Mouse (Mus musculus): Measurements from ENCODE around the gene Dolk.

Gene Dolk

DNA sequence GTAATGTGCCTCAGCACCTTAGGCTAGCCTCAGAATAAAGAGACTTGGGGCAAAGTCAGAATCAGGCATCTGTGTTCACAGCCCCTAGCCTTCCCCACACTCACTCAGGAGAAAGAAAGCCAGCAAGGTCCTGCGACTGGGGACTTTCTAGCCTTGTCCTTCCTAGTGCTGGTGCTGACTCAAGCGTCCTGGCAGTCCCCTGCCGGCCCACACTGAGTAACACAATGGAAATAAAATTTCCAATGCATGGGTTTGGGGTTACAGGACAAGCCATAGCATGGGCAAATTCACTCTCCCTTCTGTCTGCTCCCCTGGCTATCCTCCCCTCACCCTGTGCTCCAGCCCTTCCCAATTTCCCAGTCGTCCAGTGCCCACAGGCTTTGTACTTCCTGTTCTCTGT lies 17.8 kb downstream of the Dolk start:
- no peak for DNase-seq (ENCODE audit: low spot score in 2 of 2)

DNA sequence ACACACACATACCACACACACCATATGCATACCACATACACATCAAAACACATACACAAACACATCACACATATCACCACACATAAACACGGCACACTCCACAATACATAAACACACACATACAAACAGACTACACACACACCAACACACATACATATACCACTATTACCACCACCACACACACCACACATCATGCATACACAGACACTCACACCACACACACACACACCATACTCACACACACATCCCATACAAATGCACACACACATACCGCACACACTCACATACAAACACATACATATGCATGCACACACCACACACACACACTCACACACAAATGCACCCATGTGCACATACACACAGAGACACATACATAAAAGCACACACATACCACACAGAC lies 18.7 kb downstream of the Dolk start:
- no peak for DNase-seq (ENCODE audit: low spot score in 2 of 2)

DNA sequence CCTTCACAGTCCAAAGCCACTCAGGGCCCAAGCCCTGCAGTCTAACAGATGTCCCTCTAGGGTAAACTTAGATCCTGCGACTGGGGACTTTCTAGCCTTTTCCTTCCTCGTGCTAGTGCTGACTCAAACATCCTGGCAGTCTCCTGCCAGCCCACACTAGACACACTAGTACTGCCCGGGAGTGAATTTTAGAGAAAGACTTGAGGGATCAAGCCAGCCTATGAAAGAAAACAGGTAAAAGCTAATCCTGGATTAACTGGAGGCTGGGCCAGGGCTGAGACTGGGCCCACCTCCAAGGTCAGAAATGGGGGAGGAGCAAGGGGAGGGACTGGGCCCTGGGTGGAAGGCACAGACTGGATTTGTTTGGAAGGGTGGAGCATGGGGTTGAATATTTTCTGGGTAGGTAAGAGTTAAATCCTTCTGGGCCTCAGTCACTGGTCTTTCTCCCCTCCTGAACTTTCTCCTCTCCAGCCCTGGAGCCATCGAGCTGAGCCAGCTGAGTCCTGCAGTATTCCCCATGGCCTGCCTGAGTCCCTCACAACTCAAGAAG lies 19.7 kb downstream of the Dolk start:
- no peak for DNase-seq (ENCODE audit: low spot score in 2 of 2)

DNA sequence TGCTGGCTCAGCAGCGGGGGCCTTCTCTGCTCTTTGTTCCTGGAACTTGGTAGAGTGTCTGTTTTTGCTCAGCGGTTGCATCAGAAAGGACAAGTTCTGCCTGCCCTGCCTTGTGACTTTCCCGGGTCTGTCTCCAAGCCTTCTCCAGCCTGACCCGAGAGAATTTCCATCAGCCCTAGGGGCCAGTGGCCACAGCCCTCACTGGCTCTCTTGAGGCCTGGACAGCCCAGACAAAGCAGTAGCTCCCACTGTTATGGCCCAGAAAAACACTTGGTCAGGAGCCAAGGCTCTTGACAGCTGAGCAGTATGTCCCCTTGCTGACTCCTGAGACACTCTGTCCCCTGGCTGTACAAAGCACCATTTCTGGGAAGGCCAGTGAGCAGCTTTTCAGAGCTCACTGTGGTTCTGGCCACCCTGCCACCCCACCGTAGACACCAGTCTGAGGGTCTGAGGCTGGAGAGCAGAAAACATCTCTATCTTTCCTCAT lies 20.3 kb downstream of the Dolk start, which contains the start of gene Phyhd1:
Phyhd1 (plus strand) TSS at position 437 of the 487 bp plus-strand sequence.
- peak; percentile 46 to 73 for DNase-seq (ENCODE audit: low spot score in 2 of 2)

DNA sequence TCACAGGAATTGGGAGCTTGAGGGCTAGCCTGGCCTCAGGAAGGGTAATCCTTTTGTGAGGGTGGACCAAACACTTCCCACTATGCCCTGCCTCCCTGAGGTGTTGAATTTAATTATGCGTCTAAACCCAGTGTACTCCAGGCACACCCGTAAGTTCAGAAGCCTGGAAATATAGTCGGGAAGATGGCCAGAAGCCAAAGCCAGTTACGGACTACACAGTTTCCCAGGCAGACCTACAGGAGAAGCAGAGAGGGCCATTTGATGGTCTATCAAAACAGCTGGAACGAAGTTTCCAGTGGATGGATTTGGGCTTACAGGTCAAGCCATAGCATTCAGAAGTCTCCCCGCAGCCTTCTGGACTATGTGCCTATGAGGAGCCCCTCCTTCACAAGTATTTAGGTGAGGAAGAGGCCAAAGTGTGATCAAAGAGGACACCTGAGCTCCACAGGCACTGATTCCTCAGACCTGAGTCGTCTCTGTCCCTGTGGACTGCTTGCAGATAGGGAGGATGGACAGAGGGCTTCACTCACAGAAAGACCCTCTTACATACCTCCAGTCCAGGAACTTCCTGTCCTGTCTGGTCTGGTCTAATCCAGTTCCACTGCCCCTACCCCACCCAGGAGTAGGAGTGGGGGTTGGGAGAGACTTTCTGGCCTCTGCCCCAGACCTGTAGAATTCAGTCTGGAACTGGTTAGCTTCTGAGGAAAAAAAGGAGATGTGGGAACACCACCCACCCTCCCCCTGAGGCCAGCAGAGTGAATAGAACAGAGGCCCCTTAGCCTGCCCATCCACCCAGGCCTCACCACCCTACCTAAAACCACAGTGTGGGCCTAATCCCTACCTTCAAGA lies 21.2 kb downstream of the Dolk start:
- no peak for DNase-seq (ENCODE audit: low spot score in 2 of 2)

DNA sequence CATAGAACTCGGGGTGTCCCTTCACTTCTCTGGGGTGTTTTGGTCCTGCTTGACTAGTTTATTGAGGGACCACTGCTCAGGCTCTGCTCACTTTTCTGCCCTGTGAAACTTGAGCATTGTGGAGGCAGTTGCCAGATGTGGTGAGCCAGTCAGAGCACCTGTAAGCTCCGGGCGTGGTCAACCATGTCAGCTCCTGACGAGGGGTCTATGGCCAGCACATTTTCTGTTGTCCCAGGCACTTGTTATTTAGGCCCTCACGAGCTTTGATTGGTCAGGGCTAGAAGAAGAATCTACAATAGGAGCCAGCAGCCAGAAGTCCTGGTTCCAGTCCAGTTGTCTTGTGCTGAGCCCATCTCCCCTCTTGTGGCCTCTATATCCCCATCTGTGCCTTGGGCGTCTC lies 22.3 kb downstream of the Dolk start:
- DNase-seq (ENCODE audit: low spot score in 2 of 2), result no peak

GRCm38 (mm10) chr2:30262840-30263441 lies 23.2 kb downstream of the Dolk start:
- peak; percentile 68 to 69 for DNase-seq (ENCODE audit: low spot score in 2 of 2)

DNA sequence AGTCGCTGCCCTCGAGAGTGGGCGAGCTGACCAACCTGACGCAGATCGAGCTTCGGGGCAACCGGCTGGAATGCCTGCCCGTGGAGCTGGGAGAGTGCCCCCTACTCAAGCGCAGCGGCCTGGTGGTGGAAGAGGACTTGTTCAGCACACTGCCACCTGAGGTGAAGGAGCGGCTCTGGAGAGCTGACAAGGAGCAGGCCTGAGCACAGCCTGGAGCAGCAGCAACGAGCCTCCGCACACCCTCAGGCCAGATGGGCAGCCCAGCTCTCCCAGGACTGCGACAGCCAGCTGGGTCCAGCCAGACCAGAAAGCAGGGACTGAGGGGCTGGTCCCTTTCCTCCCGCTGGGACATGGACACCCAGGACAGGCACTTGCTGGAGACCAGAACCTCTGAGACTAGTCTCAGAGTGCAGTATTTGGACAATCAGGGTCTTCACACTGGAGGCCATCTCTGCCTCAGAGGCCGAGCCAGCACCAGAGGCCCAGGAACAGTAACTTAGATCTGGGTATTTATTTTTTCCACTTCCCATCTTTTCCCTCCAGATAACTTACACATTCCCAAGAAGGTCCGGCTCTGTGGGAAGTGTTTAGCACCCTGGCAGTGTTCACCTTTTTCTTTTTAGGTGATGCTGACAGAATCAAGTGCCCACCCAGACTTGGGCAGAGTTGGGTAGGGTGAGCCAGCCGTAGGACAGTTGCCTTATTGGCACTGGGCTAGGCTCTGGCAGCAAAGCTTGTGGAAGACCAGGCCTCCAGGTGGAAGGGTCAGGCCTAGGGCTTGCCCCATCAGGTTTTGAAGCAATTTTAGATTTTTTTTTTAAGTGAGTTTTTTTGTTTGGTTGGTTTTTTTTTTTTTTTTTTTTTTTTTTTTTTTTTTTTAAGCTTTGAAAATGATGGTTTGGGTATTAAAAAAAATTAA lies 24.0 kb downstream of the Dolk start:
- DNase-seq (ENCODE audit: low spot score in 2 of 2), result no peak

DNA sequence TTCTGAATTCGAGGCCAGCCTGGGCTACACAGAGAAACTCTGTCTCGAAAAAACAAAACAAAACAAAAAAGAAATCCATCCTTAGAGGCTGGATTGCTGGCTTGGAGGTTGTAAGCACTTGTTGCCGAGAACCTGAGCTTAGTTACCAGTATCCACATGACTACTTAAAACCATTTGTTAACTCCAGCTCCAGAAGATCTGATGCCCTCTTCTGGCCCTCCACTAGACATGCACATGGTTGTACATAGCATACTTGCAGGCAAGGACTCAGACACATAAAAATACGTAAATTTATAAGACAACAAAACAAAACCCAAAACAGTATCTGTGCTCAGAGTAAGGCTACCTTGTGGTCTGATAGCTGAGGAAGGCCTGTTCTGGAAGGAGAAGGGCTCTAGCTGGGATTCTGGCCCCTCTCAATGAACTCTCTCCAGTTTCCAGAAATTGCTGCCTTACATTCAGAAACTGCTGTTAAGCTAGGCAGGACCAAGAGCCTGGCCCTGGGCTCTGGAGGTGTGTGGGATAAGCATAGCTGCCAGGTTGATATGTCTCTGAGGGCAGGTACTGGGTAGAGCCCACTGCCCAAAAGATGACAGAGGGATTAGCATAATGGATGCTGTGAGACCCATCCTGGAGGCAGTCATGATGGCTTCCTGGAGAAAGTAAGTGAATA lies 24.9 kb downstream of the Dolk start:
- no peak for DNase-seq (ENCODE audit: low spot score in 2 of 2)

GRCm38 (mm10) chr2:30259131-30260064 lies 26.7 kb downstream of the Dolk start:
- no peak for DNase-seq (ENCODE audit: low spot score in 2 of 2)

DNA sequence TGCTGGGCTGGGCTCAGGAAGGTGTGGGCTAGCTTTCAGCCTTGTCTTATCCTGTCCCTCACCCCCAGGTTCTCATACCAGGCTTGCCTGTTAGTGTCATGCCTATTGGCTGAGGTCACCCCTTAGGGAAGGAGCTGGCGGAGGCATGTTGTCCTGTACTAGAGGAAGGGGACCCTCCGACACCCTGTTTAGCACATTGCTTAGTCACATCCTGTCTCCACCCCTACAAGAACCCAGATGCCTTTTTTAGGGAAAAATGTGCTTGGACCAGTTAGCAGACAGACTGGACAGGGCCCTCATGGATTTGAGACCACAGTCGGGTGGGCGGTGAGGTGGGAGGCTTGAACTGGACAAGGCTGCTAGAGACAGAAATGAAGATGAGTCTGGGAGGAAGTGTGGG lies 27.5 kb downstream of the Dolk start:
- no peak for DNase-seq (ENCODE audit: low spot score in 2 of 2)

GRCm38 (mm10) chr2:30257699-30258460 lies 28.3 kb downstream of the Dolk start:
- no peak for DNase-seq (ENCODE audit: low spot score in 2 of 2)

DNA sequence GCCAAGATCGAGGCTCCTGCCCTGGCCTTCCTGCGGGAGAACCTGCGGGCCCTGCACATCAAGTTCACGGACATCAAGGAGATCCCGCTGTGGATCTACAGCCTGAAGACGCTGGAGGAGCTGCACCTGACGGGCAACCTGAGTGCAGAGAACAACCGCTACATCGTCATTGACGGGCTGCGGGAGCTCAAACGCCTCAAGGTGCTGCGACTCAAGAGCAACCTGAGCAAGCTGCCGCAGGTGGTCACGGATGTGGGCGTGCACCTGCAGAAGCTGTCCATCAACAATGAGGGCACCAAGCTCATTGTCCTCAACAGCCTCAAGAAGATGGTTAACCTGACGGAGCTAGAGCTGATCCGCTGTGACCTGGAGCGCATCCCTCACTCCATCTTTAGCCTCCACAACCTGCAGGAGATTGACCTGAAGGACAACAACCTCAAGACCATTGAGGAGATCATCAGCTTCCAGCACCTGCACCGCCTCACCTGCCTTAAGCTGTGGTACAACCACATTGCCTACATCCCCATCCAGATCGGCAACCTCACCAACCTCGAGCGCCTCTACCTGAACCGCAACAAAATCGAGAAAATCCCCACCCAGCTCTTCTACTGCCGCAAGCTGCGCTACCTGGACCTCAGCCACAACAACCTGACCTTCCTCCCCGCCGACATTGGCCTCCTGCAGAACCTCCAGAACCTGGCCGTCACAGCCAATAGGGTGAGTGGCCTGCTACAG lies 29.4 kb downstream of the Dolk start:
- no peak for DNase-seq (ENCODE audit: low spot score in 2 of 2)

GRCm38 (mm10) chr2:30255631-30256395 lies 30.3 kb downstream of the Dolk start:
- no peak for DNase-seq (ENCODE audit: low spot score in 2 of 2)

DNA sequence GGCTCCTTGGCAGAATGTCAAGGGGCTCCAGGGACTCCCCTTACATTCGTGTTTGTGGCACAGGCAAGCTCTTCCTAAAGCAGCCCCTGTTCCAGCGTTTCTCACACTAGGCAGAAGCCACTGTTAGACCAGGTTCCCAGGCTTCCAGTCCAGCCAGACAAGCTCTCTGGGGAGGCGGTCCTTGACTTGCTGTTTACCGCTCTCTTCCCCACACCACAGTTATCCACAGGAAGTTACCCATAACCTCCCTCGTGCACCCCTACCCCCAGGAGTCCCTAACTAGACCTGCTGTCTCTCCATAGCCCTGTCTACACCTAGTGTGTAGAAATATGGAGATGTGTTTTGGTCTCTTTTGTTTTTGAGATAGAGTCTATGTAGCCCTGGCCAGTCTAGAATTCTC lies 32.3 kb downstream of the Dolk start:
- no peak for DNase-seq (ENCODE audit: low spot score in 2 of 2)

DNA sequence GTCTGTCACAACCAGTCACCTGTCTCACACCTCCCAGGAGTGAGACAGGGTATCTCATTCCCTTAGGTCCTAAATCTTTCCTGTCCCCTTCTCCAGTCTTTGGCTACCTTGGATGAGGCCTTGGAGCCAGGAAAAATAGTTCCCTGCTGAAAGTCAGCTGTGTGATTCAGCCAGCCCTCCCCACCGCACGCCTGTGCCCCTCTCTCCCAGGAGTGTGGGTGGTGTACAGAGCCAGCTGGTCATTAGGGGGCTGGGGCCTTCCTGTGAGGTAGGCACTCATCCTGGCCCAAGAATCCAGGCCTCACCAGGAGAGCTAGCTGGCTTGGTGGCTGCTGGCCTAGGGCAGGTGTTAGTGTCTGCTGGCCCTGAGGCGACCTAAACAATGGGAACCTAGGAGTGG lies 33.6 kb downstream of the Dolk start:
- no peak for DNase-seq (ENCODE audit: low spot score in 2 of 2)

- DNase-seq (ENCODE audit: low spot score in 2 of 2), result no peak
These were observed 34.6 kb downstream of the Dolk start for GRCm38 (mm10) chr2:30251417-30252104.
